Mouse (Mus musculus) cerebellum, adult 2 months (tissue): ENCODE data around the gene Dennd4b.

ENCODE experiments used
- CTCF ChIP-seq: fragments of 200-500 bp; IDR thresholded peaks from 2 replicates; pipeline ENCODE4 v1.5.1; 2011; ENCODE audit warnings: low read depth, mild to moderate bottlenecking, control low read depth, low read length, moderate library complexity, borderline replicate concordance; ENCODE audit not compliant: insufficient read depth
- POLR2A ChIP-seq: fragments of 200-500 bp; IDR thresholded peaks from 2 replicates; pipeline ENCODE4 v1.6.1; 2011; ENCODE audit warnings: low read length, control low read depth, borderline replicate concordance; ENCODE audit not compliant: insufficient read depth

GRCm38 (mm10) chr3:90264687-90265033 lies 325 bp upstream of the Dennd4b start:
- TF ChIP-seq POLR2A (no peak), CTCF (no peak)
